Comparison of ENCODE assay signal across 8 mouse cellular contexts in genomic region chr8:88362446-88363150, GRCm38 (mm10). TPM values are rescaled to one million over a fixed set of nuclear protein-coding genes. Genes with fewer than 3 reads are reported as not detected.
A peak's percentile ranks its signal among the peaks of the same experiment; 100 is the strongest.
DNase-seq lines count a peak whose midpoint lies in the region; ATAC-seq and TF ChIP-seq lines count a peak whose summit lies in the region.

No protein-coding gene starts in this region.

- peak overlapping the region; percentile 88; the same call in 1 of the 2 replicates for H3K4me2 ChIP-seq in forebrain, embryonic 11.5 days (ENCODE audit: low read depth, low read length, severe bottlenecking)
- peak overlapping the region; percentile 95 for H3K4me2 ChIP-seq in hindbrain, postnatal 0 days (ENCODE audit: low read depth, low read length)

- TF ChIP-seq POLR2A in bone marrow macrophage, adult 2 months (IDR thresholded peaks at IDR 0.05; ENCODE audit: borderline replicate concordance, low read depth, low read length), result no peak

- H3K9me3 ChIP-seq in forebrain, embryonic 11.5 days (ENCODE audit: control insufficient read depth, low read length), result no peaks in the 10 kb centered on the region; the same call in 1 of the 2 replicates
- H3K9me3 ChIP-seq in hindbrain, postnatal 0 days (ENCODE audit: low read length), result no peaks in the 10 kb centered on the region

- peak overlapping the region; percentile 81 for H3K4me3 ChIP-seq in bone marrow macrophage, adult 2 months (ENCODE audit: insufficient read depth, low read length)
- peak overlapping the region; percentile 97 for H3K4me3 ChIP-seq in forebrain, embryonic 11.5 days (ENCODE audit: low read depth, low read length)
- peak overlapping the region; percentile 98 for H3K4me3 ChIP-seq in hindbrain, postnatal 0 days (ENCODE audit: low read length)

- 35% methylated on average over 11 of the region's 11 CpGs for WGBS in forebrain, embryonic 11.5 days
- WGBS in hindbrain, postnatal 0 days, result 31% methylated on average over 11 of the region's 11 CpGs

- peaks cover 4% of the 10 kb centered on the region; the same call in 1 of the 2 replicates for H3K36me3 ChIP-seq in forebrain, embryonic 11.5 days (ENCODE audit: control insufficient read depth, insufficient read depth, low read length)
- H3K36me3 ChIP-seq in hindbrain, postnatal 0 days (ENCODE audit: insufficient read depth, low read length), result no peaks in the 10 kb centered on the region
- peaks cover 2% of the 10 kb centered on the region; the same call in 1 of the 2 replicates for H3K36me3 ChIP-seq in splenic B cell, adult 2 months (ENCODE audit: control insufficient read depth, insufficient read depth, low read length, poor library complexity, severe bottlenecking)

- no peak for TF ChIP-seq CTCF in bone marrow macrophage, adult 2 months (IDR thresholded peaks at IDR 0.05; ENCODE audit: low read depth, low read length)
- TF ChIP-seq CTCF in hindbrain, postnatal 0 days (IDR thresholded peaks at IDR 0.05; ENCODE audit: low read depth), result no peak

- H3K9ac ChIP-seq in forebrain, embryonic 11.5 days (ENCODE audit: low read length), result peak overlapping the region; percentile 97
- H3K9ac ChIP-seq in hindbrain, postnatal 0 days (replicated peaks; ENCODE audit: low read length), result no peak overlapping the region

- peak overlapping the region; percentile 16; the same call in 1 of the 2 replicates for H3K27ac ChIP-seq in bone marrow macrophage, adult 2 months (ENCODE audit: insufficient read depth, low read depth, low read length)
- H3K27ac ChIP-seq in forebrain, embryonic 11.5 days (ENCODE audit: low read depth, low read length), result no peak overlapping the region
- no peak overlapping the region for H3K27ac ChIP-seq in hindbrain, postnatal 0 days

- ATAC-seq in forebrain, embryonic 11.5 days (replicated peaks; ENCODE audit: low FRiP score), result no peak
- no peak for ATAC-seq in hindbrain, postnatal 0 days

- peak; percentile 35 for DNase-seq in kidney, adult 9 months
- no peak for DNase-seq in kidney, postnatal 4 days
- DNase-seq in forebrain, embryonic 11.5 days (ENCODE audit: low spot score), result no peak
- DNase-seq in hindbrain, postnatal 0 days (ENCODE audit: low spot score), result no peak
- peak; percentile 17 for DNase-seq in lung, postnatal 25 days (ENCODE audit: low spot score)
- DNase-seq in splenic B cell, adult 2 months (ENCODE audit: low read depth, low spot score), result peak; percentile 59
- no peak for DNase-seq in right cerebral cortex, adult 2 months (ENCODE audit: low spot score in 2 of 2)

- no peaks in the 10 kb centered on the region for H3K27me3 ChIP-seq in forebrain, embryonic 11.5 days (ENCODE audit: control insufficient read depth, insufficient read depth, low read length)
- H3K27me3 ChIP-seq in hindbrain, postnatal 0 days (ENCODE audit: insufficient read depth, low read length), result no peaks in the 10 kb centered on the region
- no peaks in the 10 kb centered on the region for H3K27me3 ChIP-seq in splenic B cell, adult 2 months (ENCODE audit: control insufficient read depth, insufficient read depth, low read length, poor library complexity, severe bottlenecking)

- peaks cover 8% of the 10 kb centered on the region for H3K4me1 ChIP-seq in bone marrow macrophage, adult 2 months (ENCODE audit: control insufficient read depth, insufficient read depth, low read length)
- H3K4me1 ChIP-seq in forebrain, embryonic 11.5 days (replicated peaks; ENCODE audit: control insufficient read depth, insufficient read depth, low read length), result no peaks in the 10 kb centered on the region; the same call in 1 of the 2 replicates
- 0 out of 2 replicates have a peak, but pooled peaks cover 8% of the 10 kb centered on the region for H3K4me1 ChIP-seq in hindbrain, postnatal 0 days (ENCODE audit: insufficient read depth, low read length)

RNA-seq across cellular contexts. Expression of gene Brd7, which starts 0.6 kb away (rescaled TPM):
- 92.1 and 96.7 TPM in 2 replicates for polyA plus RNA-seq in bone marrow macrophage, adult 2 months (2012; ENCODE audit: insufficient read depth, insufficient read length, missing spikeins)
- polyA plus RNA-seq in forebrain, embryonic 11.5 days (2014; fragmentation: Nextera tagmentation; extraction: Ambion mirVana), result 81.9 and 99.8 TPM in 2 replicates
- total RNA-seq in hindbrain, postnatal 0 days (2014; rRNA removed), result 12.6 and 15.5 TPM in 2 replicates
- polyA plus RNA-seq in hindbrain, postnatal 0 days (2015; fragmentation: Nextera tagmentation; extraction: Ambion mirVana), result 57.8 and 65.5 TPM in 2 replicates

Comparison
In these comparisons a context has a peak if more than half of its experiments do, and no peak if none do; other contexts are left out.
1. DNase-seq: peak in kidney, adult 9 months (single experiment), lung, postnatal 25 days (single experiment) and splenic B cell, adult 2 months (single experiment); none in kidney, postnatal 4 days (0 of 2), forebrain, embryonic 11.5 days (single experiment), hindbrain, postnatal 0 days (single experiment) and right cerebral cortex, adult 2 months (0 of 2).
2. Peak in every context shown above with its lines, with median percentiles within 50 percentile points of each other: H3K4me3 ChIP-seq.